In the genomic region with DNA sequence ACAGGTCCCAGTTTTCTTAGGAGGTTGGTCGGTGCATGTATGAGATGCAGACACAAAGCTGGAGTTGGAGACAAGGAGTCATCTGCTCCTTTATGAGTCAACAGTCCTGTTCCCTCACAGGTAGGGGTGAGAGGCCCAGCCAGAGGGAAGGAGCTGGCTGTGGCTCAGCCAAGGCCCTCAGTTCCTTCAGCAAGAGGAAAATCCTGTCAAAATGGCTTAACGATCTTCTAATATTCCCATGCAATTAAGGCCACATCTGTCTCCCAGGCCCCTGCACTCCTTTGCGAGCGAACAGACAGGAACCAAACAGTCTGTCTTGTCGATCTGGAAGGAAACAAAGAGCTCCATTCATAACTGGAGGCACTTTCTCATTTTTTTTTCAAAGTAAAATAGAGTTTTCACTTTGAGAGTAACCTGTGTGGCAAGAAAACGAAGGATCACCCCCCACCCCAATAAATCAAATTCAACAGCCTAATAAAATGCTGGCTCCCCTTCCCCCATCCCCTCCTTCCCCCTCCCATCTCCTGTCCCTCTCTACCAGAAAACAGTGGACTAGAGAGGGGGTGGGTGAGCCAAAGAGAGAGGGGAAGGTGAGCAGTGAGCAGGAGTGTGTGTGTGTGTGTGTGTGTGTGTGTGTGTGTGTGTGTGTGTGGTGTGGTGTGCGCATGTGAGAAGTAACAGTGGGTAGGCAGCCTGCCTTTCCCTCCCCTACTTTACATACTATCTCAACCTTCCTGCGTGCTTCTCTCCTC, we compare ENCODE assay signal across 11 mouse cellular contexts. TPM values are rescaled to one million over a fixed set of nuclear protein-coding genes. Genes with fewer than 3 reads are reported as not detected.
DNase-seq lines count a peak whose midpoint lies in the region; ATAC-seq and TF ChIP-seq lines count a peak whose summit lies in the region.
"Had no signal": no experiment of that assay in that cellular context is flagged by ENCODE, and none has a peak within 500 bp of the region (broad histone marks: within the 10 kb centered on the region; RNA-seq: fewer than 3 reads in every experiment).

No protein-coding gene starts in this region.

- peaks cover 10% of the 10 kb centered on the region; the same call in 1 of the 2 replicates for H3K4me1 ChIP-seq in heart, embryonic 15.5 days (replicated peaks)
- H3K4me1 ChIP-seq in spleen, adult 2 months (ENCODE audit: control insufficient read depth, insufficient read depth, insufficient read length), result peaks cover 53% of the 10 kb centered on the region
- peaks cover 31% of the 10 kb centered on the region for H3K4me1 ChIP-seq in embryonic facial prominence, embryonic 13.5 days
- no peaks in the 10 kb centered on the region; the same call in 1 of the 2 replicates for H3K4me1 ChIP-seq in midbrain, embryonic 11.5 days (ENCODE audit: control insufficient read depth, insufficient read depth, low read length)

- ATAC-seq in heart, embryonic 15.5 days (replicated peaks; ENCODE audit: insufficient number of reproducible peaks, insufficient read depth, low FRiP score, low read depth), result no peak
- no peak for ATAC-seq in embryonic facial prominence, embryonic 13.5 days (ENCODE audit: insufficient number of reproducible peaks, insufficient read depth, low FRiP score, low TSS enrichment, low read depth)
- no peak for ATAC-seq in midbrain, embryonic 11.5 days (ENCODE audit: low FRiP score)
- ATAC-seq: intestine, postnatal 0 days had no signal

- H3K36me3 ChIP-seq in heart, embryonic 15.5 days, result no peaks in the 10 kb centered on the region
- peaks cover 3% of the 10 kb centered on the region; the same call in 1 of the 2 replicates for H3K36me3 ChIP-seq in spleen, adult 2 months (ENCODE audit: control insufficient read depth, insufficient read depth, low read length)
- H3K36me3 ChIP-seq in embryonic facial prominence, embryonic 13.5 days, result no peaks in the 10 kb centered on the region
- H3K36me3 ChIP-seq in midbrain, embryonic 11.5 days (ENCODE audit: control insufficient read depth, insufficient read depth, low read length), result no peaks in the 10 kb centered on the region

- no peak for TF ChIP-seq CTCF in spleen, adult 2 months (IDR thresholded peaks at IDR 0.05; ENCODE audit: extremely low read depth, insufficient read depth, insufficient read length, insufficient replicate concordance)

- H3K9ac ChIP-seq in heart, embryonic 15.5 days, result no peak overlapping the region
- H3K9ac ChIP-seq in embryonic facial prominence, embryonic 13.5 days, result no peak overlapping the region
- no peak overlapping the region for H3K9ac ChIP-seq in midbrain, embryonic 11.5 days (ENCODE audit: low read length)

- no peak overlapping the region for H3K4me3 ChIP-seq in heart, embryonic 15.5 days
- no peak overlapping the region for H3K4me3 ChIP-seq in spleen, adult 2 months (ENCODE audit: extremely low read depth, insufficient read depth, insufficient read length)
- H3K4me3 ChIP-seq in embryonic facial prominence, embryonic 13.5 days, result no peak overlapping the region
- H3K4me3 ChIP-seq in midbrain, embryonic 11.5 days (ENCODE audit: low read depth, low read length), result no peak overlapping the region
- H3K4me3 ChIP-seq: myocyte had no signal

- 0 out of 2 replicates have a peak overlapping the region, but pooled peaks have one; percentile 3 for H3K4me2 ChIP-seq in heart, embryonic 15.5 days
- H3K4me2 ChIP-seq in embryonic facial prominence, embryonic 13.5 days, result no peak overlapping the region
- H3K4me2 ChIP-seq in midbrain, embryonic 11.5 days, result no peak overlapping the region

- intact Hi-C loops in heart, postnatal 14 days (cut with DNase I), result no loop called here

- H3K27me3 ChIP-seq in heart, embryonic 15.5 days, result no peaks in the 10 kb centered on the region
- no peaks in the 10 kb centered on the region for H3K27me3 ChIP-seq in spleen, adult 2 months (ENCODE audit: control insufficient read depth, insufficient read depth, low read length)
- no peaks in the 10 kb centered on the region for H3K27me3 ChIP-seq in embryonic facial prominence, embryonic 13.5 days
- H3K27me3 ChIP-seq in midbrain, embryonic 11.5 days (ENCODE audit: control insufficient read depth, insufficient read depth, low read length), result no peaks in the 10 kb centered on the region

- no peak overlapping the region for H3K27ac ChIP-seq in heart, embryonic 15.5 days
- peak overlapping the region; percentile 84 for H3K27ac ChIP-seq in spleen, adult 2 months (ENCODE audit: insufficient read depth, low read length)
- peak overlapping the region; percentile 62 for H3K27ac ChIP-seq in embryonic facial prominence, embryonic 13.5 days
- H3K27ac ChIP-seq in midbrain, embryonic 11.5 days (ENCODE audit: low read depth, low read length), result no peak overlapping the region

- TF ChIP-seq POLR2A in spleen, adult 2 months (IDR thresholded peaks at IDR 0.05; ENCODE audit: low read depth, low read length), result no peak

- DNase-seq in heart, postnatal 14 days, result no peak
- no peak for DNase-seq in spleen, adult 2 months (ENCODE audit: low read depth in 1 of 2, low spot score in 2 of 2)
- DNase-seq in spleen, postnatal 4 days (ENCODE audit: low spot score in 2 of 2), result no peak
- DNase-seq in retina, postnatal 1 day, result peak; percentile 59
- DNase-seq in midbrain, embryonic 11.5 days (ENCODE audit: low spot score, missing footprints), result no peak
- DNase-seq in kidney, postnatal 10 days, result no peak
- DNase-seq: cerebellum, adult 9-10 months had no signal

- no peaks in the 10 kb centered on the region for H3K9me3 ChIP-seq in heart, embryonic 15.5 days (replicated peaks)
- H3K9me3 ChIP-seq in embryonic facial prominence, embryonic 13.5 days, result no peaks in the 10 kb centered on the region
- no peaks in the 10 kb centered on the region for H3K9me3 ChIP-seq in midbrain, embryonic 11.5 days (ENCODE audit: control insufficient read depth, low read length)

- WGBS in heart, embryonic 15.5 days, result 41% methylated on average over 8 of the region's 8 CpGs
- 54% methylated on average over 8 of the region's 8 CpGs for WGBS in spleen, adult 2 months
- 12% methylated on average over 7 of the region's 8 CpGs for WGBS in embryonic facial prominence, embryonic 13.5 days
- 33% methylated on average over 8 of the region's 8 CpGs for WGBS in midbrain, embryonic 11.5 days

RNA-seq across cellular contexts. Expression of a gene that starts 47.6 kb away (rescaled TPM):
- 20.6 and 21.8 TPM in 2 replicates for polyA plus RNA-seq in heart, embryonic 15.5 days (2015; fragmentation: Nextera tagmentation; extraction: Ambion mirVana)
- total RNA-seq in heart, postnatal 14 days (2021), result 10 to 100 TPM; 37.0 to 41.0 TPM
- polyA plus RNA-seq in spleen, adult 2 months (2012; rRNA removed), result 24.4 and 31.3 TPM in 2 replicates
- 24.1 and 26.7 TPM in 2 replicates for polyA plus RNA-seq in embryonic facial prominence, embryonic 13.5 days (2015; fragmentation: Nextera tagmentation; extraction: Ambion mirVana)
- polyA plus RNA-seq in midbrain, embryonic 11.5 days (2014; fragmentation: Nextera tagmentation; extraction: Ambion mirVana), result 12.6 and 12.8 TPM in 2 replicates
- polyA plus RNA-seq: myocyte had no signal

Comparison
In these comparisons a context has a peak if more than half of its experiments do, and no peak if none do; other contexts are left out.
1. H3K27ac ChIP-seq: peak in spleen, adult 2 months (single experiment) and embryonic facial prominence, embryonic 13.5 days (single experiment); none in heart, embryonic 15.5 days (single experiment) and midbrain, embryonic 11.5 days (single experiment).